Mouse (Mus musculus) gastrocnemius, adult 8-10 months (tissue): Measurements from ENCODE around the gene Masp1. TPM values are rescaled to one million over a fixed set of nuclear protein-coding genes. Genes with fewer than 3 reads are reported as not detected.

Experiments
- DNase-seq, 2 experiments: peaks; one replicate each; pipeline ENCODE4 v3.0.0; 2022; ENCODE audit warnings: low spot score in 2 of 2
- total RNA-seq, 4 experiments: library from RNA; stranded (reverse); gene quantifications; 2 replicates each; pipeline ENCODE4 v1.2.4; 2022

The Masp1 gene
- total RNA-seq, 4 experiments from 2014 or later = 7.2 to 11.9 (median 9.1) TPM

DNA sequence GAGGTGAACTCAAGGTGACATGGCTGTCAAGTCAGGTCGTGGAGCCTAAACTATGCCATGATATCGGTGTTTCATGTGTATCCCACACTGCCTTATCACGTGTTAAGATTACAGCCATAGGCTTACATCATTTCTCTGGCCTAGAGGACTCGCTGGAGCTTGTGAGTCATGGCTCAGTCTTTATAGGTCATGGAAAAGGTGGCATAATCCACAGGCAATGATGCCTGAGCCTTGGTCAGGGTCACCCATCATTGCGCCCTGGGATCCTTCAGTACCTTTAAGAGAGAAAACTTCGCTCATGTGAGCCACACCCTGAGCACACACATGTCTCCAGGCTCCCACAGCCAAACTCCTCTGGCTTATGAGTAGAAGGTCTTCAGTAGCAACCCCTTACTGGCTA, 49.1 kb downstream of the Masp1 start:
- DNase-seq = no peak

DNA sequence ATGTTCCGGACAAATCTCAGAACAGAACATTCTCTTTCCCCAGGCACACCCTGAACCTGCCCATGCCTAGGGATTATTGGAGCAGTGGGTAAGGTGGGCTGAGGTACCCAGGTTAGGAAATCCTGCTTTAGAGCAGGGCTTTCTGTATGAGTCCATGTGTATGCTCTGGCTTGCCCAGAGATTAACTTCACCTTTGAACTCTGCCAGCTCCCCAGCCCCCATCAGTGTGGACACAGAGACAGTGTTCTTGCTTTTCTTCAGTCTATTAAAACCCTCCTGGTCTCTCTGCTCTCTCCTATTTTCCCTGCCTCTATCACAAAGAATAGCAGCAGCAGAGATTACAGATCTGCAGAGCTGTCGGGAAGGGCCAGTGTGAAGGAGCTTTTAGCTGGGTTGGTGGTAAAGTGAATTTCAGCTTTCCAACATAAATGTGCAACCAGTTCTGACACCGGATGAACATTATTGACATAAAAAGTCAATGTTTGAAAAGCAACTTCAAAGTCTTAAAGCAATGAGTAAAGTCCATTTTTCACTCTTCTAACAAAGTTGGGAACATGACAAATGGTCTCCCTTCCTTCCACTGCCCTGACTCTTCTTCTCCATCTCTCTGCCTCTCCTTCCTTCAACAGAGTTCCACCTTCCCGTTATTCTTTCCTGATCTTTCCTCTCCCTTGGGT, 56.8 kb downstream of the Masp1 start:
- no peak for DNase-seq

DNA sequence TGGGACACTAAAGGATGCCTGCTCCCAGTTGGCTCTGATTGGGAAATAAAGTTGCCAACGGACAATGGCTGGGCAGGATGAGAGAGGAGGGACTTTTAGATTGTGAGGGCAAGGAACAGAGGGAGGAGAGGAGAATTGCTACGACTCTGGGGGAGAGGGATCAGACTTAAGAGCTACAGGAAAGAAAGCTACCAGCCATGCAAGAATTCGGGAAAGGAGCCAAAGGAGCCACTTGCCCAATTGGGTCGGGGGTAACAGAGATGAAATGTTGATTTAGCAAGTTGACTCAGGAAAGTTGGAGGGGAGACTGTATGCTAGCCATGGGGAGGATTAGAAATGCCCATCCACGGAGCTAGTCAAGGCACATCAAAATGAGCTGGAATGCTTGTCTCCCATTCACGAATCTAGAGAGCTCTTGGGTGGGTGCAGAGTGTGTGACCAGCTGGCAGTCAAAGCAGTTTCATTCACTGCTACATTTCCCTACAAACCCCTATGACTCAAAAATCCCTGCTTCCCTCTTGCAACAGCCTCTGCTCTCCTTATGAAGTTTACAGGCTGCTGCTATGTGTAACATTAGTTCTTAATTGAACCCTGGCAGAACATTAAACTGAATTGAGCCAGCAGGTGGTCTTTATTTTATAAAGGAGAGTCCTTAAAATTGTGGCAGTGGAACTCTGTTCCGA, 61.6 kb downstream of the Masp1 start:
- no peak for DNase-seq

DNA sequence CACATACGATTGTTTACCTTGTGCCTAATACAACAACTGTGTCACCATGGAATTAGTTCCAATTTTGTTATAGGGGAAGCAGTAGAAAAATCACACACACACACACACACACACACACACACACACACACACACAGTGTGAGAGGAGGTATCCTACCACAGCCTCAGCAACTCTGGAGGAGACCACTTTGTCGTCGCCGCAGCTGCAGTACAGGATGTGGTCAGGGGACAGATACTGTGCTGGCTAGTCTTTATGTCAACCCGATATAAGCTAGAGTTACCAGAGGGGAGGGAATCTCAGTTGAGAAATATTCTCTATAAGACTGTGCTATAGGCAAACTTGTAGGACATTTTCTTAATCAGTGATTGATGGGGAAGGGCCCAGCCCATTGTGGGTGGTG, 63.3 kb downstream of the Masp1 start:
- DNase-seq = no peak

DNA sequence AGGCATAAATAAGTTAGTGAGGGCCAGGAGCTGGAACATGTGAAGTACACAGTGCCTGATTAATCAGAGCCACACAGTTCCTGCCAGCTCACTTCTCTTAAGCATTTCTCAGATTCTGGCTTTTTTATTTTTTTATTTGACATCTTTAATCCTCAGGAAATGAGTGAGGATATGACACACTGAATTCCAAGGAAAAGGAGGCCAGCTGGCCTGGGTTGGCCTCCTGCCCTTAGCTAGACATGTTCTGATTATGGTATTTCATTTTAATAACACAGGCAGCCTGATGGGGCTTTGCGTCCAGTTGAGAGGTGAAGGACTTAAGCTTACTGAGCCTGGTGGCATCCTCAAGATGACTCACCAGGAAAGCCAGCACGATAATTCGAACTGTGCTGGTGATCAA, 64.1 kb downstream of the Masp1 start:
- no peak for DNase-seq

DNA sequence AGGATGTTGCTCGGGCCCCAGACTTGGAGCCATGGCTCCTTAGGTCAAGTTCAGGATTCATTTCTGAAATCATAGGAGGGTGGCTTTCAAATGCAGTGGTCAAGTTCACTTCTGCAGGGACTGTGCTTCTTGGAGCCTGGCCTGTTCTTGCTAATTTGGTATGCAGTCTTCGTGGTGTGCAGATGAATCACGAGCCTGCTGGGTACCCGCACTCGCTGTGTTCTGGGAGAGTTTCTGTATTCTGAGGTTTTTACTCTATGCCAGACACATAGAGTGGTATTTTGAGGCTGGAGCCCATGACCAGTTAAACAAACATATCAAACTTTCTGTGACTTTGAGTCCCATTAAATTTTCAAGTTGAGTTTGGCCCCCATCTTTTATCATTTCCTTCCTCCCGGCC, 66.2 kb downstream of the Masp1 start:
- no peak for DNase-seq

DNA sequence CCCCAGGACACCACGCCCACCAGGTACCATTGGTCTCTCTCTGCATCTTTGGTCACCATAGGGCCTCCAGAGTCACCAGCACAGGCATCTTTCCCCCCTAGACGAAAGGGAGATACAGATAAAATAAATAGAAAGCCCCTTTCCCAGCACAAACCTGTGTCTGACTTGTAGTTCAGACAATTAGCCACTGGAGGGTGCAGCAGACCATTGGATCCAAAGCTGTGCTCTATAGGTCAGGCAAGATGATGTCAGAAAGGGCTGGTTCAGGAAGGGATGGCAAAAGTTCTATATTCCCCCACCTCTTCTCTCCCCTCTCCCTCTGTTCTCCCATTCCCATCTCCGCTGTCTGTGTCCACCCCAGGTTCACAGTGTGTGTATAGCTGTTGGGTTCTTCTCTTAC, 68.1 kb downstream of the Masp1 start:
- DNase-seq = peak in 1 of 2 experiments; percentile 9

DNA sequence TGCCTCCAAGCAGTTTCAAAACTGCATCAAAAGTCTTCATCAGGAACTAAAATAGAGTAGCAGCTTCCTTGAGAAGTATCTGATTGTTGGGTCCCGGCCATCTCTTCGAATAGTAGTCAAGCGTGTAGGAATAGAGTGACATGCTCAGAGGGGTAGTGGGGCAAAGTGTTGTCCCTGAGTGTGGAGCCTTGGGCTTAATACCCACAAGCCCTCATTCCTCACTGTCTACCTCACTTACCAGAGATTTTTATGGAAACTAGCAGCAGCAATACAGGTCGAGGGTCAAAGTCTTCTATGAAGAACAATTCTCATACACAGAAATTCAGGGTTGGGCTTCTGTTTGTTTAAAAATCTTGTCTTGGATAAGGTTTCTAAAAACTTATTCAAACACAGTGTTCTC, 69.8 kb downstream of the Masp1 start:
- no peak for DNase-seq

DNA sequence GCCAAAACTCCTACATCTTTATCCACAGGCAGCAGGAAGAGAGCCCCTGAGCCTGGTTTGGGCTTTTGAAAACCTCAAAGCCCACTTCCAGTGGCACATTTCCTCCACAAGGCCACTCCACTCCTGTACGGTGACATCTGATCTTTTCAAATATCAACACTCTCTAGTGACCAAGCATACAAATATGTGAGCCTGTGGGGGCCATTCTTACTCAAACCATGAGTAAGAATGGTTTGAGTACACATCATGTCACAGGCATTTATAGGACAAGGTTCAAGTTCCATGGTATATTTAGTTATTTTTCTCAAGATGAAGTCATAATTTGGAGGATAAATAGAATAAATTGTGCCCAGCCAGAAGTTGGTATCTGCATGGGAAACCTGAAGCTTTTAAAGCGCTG, 70.7 kb downstream of the Masp1 start:
- no peak for DNase-seq

DNA sequence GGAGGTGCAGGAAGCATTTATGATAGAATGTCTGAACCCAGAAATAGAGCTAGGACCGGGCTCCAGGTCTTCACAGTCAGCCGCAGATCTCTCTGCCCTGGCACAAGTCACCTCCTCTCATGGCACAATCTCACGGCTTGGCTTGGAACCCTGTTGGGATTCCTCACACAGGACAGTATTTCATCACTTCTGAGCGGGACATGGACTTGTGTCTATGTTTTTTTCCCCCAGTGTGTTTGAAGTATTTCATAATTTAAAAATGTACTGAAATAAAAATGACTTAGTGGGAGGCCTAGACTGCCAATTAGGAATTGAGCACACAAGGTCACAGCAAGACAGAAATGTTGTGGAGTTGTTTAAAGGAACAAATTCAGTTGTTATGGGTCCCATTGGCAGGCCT, 76.4 kb downstream of the Masp1 start:
- DNase-seq = no peak

DNA sequence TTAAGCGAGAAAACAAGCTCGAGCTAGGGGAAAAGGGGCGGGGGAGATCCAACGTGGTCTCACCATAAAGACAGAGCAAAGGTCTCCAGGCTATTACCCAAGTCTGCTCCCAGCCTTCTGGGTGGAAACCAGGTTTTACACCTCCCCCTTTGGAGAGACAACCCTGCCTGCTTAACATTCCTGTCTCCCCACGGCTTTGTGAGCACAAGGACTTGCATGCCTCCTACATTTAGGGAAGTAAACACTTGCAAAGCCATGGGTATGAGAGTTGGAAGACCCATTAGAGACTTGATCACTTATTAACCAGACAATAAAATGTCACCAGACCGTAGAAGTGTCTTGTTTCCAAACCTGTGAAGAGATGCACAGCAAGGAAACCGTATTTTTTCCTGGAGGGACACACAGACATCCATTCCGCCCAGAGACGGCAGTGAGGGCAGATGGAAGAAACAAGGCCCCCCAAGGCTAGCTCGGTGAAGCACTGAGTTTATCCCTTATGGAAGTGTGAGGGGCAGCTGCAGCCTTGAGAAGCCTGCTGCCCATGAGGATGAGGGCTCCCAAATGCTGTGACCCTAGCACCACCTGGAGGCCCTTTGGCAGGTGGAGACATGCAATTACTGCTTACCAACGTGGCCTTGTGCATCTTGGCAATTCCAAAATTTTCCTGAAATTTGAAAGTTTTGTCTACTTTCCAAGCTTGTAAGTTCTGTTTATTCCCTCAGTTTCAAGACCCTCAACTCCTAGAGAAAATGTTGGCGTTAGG, 83.0 kb downstream of the Masp1 start:
- DNase-seq = no peak

DNA sequence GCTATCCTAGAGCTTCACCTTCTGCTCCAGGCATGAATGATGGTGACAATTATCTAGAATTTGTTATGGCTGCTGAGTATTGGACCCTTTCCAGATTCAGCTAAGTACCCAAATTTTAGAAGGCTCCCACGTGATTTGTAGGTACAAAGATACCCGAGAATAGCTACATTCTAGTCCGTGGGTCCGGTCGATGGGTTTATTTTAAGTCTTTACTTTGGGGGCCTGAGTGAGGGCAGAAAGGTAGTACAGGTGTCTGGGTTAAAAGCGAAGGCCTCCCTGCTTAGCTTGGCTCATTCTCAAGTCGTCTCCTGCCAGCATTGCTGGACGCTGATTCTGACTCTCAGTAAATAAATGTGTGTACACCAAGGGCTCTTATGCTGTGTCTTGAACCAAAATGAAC, 90.6 kb downstream of the Masp1 start:
- no peak for DNase-seq

DNA sequence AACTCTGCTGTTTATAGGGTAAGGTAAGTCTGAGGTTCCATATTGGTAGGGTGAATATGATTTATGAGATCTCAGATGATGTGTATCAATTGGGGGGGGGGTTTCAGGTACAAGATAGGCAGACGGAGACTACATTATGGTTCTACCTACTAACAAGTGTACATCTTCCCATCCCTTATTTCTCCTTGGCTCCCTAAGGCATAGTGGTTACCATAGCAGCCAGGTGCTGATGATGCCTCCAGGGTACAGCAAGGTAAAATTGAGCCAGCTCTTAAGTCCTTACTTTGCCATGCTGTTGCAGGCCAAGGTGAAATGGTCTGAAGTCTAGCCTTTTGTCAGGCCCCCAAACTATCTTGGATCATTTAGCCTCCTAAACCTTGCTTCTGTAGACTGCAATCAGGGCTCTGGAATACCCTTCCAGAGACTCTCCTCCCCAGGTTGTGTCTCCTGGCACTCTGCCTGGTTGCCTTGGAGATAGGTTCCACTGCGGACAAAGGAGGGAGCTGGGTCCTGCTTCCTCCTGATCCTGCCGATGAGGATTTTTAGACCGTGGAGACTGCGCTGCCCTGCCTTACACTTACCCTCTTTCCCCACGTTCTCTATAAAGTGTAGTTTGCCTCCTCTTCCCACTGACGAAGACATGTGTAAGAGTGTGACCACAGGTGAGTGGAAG, 91.8 kb downstream of the Masp1 start, which contains the start of gene Rtp1:
Gene Rtp1, plus strand, starts transcription at position 487 of the 673 bp plus-strand sequence.
- DNase-seq = no peak

DNA sequence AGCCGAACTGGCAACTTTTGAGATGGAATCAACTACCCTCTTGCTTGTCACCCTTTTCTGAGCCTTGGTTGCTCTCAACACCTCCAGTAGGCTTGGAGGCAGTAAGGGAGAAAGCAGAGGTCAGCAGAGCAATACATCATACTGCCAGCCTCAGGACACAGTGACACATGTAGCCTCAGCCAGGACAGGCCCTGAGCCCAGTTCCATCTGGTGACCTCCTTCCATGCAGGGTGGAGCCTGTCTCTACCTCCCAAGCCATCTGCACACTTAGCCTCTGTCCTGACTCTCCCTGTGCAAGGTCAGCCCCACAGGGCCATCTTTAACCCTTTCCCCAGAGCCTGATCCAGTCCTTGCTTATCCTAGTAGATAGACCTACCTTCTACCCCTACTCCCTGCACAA, 92.9 kb downstream of the Masp1 start:
- DNase-seq = no peak

DNA sequence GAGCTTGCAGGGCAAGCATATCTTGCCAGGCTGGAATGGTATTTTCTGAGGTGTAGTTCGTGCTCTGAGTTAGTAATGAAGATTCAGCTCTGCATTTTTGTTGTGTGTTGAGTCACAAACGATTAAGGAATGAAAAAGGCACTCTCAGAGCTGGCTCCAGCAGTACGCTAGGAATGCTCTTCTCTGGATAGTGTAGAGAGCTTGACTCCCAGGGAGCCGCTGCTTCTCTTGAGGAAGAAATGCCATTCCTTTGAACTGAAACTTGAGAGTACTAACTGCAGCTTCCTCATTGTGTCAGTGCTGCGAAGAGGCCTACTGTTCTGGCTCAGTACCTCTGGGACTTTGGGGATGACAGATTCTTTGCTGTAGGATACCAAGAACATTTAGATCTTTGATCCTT, 96.8 kb downstream of the Masp1 start:
- no peak for DNase-seq

DNA sequence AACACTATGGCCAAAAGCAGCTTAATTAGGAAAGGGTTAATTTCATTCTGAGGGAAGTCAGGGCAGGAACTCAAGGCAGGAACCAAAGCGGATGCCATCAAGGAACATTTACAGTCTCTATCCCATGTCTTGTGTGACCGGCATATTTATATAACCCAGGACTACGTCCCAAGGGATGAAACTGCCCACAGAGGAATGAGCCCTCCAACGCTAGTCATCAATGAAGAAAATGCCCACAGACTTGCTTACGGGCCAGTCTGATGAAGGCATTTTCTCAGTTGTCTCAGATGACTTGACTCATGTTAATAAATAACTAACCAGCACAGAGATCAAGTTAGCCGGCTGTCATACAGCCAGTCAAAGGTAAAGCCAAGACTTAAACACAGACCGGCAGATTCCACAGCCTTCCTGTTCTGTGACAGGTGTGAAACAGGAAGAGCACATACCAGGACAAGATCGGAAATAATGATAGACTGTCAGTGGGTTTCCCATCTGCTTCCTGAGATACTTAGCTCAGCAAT, 101.0 kb downstream of the Masp1 start:
- DNase-seq = no peak

DNA sequence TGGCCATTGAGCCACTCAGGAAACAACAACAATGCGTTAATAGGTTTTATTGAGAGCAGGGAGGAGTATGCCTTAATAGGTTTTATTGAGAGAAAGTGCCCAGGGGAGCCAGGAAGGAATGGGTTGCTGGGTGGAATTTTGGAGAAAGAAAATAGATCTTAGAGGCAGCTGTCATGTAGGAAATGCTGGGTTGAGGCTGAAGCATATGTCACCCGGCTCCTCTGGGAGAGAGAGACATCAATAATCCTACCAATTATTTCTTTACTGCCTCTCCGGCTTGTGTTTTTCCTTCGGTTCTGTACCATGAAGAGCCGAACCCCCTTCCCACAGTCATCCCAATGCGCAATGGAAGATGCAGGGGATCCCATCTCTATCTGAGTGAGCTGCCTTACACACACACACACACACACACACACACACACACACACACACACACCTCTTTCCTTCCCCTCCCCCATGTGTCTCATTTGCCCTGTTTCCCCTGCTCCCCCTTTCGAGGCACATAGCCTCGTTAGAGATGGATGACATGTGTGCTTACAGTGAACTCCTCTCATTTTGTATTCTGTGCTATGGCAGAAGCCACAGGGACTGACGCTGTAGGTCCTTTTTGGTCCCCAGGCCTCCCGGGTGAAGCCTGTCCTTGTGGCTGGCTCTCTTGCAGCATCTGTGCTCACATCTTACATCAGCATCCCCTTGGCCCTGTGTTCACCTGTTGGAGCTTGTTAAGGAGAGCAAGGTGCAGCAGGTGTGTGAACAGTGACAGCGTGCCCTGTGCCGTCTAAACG, 103.0 kb downstream of the Masp1 start:
- no peak for DNase-seq

DNA sequence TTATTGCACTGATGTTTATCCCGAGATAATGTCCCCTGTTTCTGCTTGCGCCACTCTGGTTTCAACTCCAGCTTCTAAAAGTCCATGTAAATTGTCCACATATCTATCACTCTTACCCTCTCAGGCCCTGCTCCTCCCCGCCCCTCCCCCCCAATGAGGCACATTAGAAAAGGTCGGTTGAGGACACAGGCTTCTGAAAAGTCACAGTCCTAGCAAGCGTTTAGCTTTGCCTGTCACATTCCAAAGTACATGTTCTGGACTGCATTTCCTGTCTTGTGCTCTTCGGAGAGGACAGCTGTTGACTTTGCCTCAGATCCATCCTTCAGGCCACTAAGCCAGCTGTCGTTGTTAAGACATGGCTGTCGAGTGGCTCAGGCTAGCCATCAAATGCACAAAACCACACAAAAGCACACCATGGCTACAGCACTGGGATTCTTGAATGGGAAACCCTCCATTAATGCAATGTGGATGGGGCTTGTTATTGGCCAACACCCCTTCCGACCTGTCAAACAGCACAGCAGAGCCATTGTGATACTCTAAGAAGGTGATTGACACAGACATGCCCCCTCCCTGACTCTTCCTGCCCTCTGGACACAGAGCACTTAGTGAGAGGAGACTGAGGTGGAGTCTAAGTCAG, 103.8 kb downstream of the Masp1 start:
- no peak for DNase-seq

DNA sequence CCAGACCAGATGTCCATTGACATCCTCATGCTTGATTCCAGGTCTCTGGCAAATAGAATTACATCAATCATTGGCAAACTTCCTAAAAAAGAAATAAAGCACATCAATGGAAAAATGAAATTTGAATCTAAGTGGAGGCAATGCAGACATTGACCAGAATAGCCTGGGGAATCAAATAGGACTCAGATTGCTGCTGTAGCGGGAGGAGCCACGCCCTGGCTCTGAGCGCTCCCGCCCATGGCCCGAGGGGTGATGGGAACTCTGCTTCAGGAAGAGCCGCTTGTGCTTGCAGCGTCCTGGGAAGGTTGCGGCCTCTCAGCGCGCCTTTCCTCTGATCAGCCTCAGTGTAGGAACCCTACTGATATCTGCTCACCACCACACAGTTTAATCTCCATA, 104.4 kb downstream of the Masp1 start:
- peak; percentile 4 to 9 for DNase-seq

DNA sequence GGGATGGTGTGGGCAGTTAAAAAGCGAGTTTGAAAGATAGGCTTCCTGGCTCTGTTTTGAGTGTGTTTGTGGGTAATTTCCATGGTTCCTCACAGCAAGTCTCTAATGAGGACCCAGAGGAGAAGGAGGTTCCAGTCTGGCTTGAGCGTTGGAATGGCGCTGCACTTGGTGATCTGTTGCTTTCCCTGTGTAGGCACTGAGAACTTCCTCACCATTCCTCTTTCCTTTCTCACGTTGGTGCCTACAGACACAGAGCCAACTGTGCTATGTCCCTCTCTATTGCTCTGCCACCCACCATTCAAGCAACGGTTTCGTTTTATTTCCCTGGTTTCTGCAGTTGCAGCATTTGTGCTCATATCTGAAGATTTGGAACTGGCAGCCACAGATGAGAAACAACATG, 107.7 kb downstream of the Masp1 start:
- DNase-seq = no peak
